Mouse (Mus musculus): ENCODE data around the gene Gm44805. TPM values are rescaled to one million over a fixed set of nuclear protein-coding genes. Genes with fewer than 3 reads are reported as not detected.

The Gm44805 gene
- polyA plus RNA-seq, 1 experiment: not detected

GRCm38 (mm10) chr7:19664955-19665841 is 16.0 kb downstream of the Gm44805 start, which contains the start of gene Clptm1:
TSS of gene Clptm1 (minus strand) at chr7:19665033.
- peak; percentile 3 for TF ChIP-seq MAX (IDR thresholded peaks at IDR 0.05; ENCODE audit: low read depth)
- peak; percentile 74 for TF ChIP-seq POLR2AphosphoS2 (IDR thresholded peaks at IDR 0.05; ENCODE audit: insufficient read length, low read depth)
- TF ChIP-seq POLR2A (IDR thresholded peaks at IDR 0.05; ENCODE audit: insufficient read length, low read depth): peak; percentile 86
- no peak for TF ChIP-seq MYOG (IDR thresholded peaks at IDR 0.05; ENCODE audit: control insufficient read depth in 1 of 3, insufficient read depth in 1 of 3, insufficient read length in 2 of 3, low read depth in 2 of 3)
- no peak for TF ChIP-seq TCF12 (IDR thresholded peaks at IDR 0.05; ENCODE audit: insufficient read depth, poor library complexity, severe bottlenecking)
- H3K27me3 ChIP-seq (ENCODE audit: control insufficient read depth, insufficient read depth, insufficient read length): no peaks in the 10 kb centered on the region
- H3K4me3 ChIP-seq: peak within 1 kb of the TSS; percentile 80
- H3K79me2 ChIP-seq (ENCODE audit: control insufficient read depth, insufficient read depth): peaks cover 42% of the 10 kb centered on the region
- H3K36me3 ChIP-seq (ENCODE audit: control insufficient read depth, insufficient read depth): no peaks in the 10 kb centered on the region
- H3ac ChIP-seq (ENCODE audit: control insufficient read depth, insufficient read length): peak within 1 kb of the TSS; percentile 72
- peak within 1 kb of the TSS; percentile 95 for H3K4me2 ChIP-seq (ENCODE audit: low read depth)

DNA sequence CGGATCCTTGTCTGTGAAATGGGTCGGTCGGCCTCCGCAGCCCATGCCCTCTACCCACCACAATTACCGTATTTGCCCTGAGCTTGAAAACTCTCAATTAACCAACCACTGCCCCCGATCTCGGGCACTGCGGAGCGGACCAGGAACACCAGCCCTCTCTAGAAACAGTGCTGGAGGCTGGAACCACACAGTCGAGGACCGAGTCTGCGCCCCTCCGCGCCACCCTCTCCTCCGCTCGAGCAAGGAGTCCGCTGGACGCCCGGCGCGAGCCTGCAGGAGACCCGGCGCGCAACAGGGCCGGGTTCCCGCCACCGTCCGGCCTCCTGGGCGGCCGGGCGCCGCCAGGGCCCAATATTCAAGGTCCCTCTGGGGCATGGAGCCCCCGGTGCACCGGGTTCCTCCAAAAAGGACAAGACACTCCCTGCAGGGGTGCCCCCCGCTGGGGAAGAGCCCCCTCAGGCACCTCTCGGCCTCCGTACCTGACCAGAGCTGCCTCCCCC is 16.7 kb downstream of the Gm44805 start:
- Histone ChIP-seq H3K4me2 (ENCODE audit: low read depth) (peak overlapping the region; percentile 95), H3K4me3 (peak overlapping the region; percentile 80), H3K27me3 (ENCODE audit: control insufficient read depth, insufficient read depth, insufficient read length) (no peaks in the 10 kb centered on the region), H3K36me3 (ENCODE audit: control insufficient read depth, insufficient read depth) (no peaks in the 10 kb centered on the region), H3ac (ENCODE audit: control insufficient read depth, insufficient read length) (peak overlapping the region; percentile 72), H3K79me2 (ENCODE audit: control insufficient read depth, insufficient read depth) (peaks cover 44% of the 10 kb centered on the region)
- TF ChIP-seq SRF (IDR thresholded peaks at IDR 0.05; ENCODE audit: control insufficient read depth, insufficient read length, low read depth) (no peak), TCF12 (IDR thresholded peaks at IDR 0.05; ENCODE audit: insufficient read depth, poor library complexity, severe bottlenecking) (no peak)

DNA sequence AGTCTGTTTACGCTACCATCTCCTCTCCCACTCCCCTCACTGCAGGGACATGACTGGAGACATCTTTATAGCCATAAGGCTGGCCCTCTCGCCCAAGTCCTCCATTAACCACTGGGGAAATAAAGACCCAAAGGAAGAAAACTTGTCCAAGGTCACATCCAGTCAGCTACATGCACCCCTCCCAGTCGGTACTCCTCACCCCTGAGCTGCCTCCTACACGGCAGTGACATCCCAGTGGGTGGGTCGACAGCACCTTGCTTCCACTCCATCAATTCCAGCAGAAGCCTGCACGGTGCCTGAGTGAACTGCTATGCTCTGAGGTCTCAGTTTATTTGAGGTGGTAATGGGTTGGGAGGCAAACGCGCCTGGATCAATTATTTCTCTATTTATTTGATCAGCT is 17.3 kb downstream of the Gm44805 start:
- TF ChIP-seq CEBPB (IDR thresholded peaks at IDR 0.05; ENCODE audit: insufficient read depth, poor library complexity, severe bottlenecking) (no peak), MYOG (IDR thresholded peaks at IDR 0.05; ENCODE audit: control insufficient read depth in 1 of 3, insufficient read depth in 1 of 3, insufficient read length in 2 of 3, low read depth in 2 of 3) (no peak), USF1 (IDR thresholded peaks at IDR 0.05; ENCODE audit: low read depth) (no peak), E2F4 (IDR thresholded peaks at IDR 0.05; ENCODE audit: insufficient read depth) (no peak), MAX (IDR thresholded peaks at IDR 0.05; ENCODE audit: low read depth) (no peak), TCF12 (IDR thresholded peaks at IDR 0.05; ENCODE audit: insufficient read depth, poor library complexity, severe bottlenecking) (no peak), MYOD1 (IDR thresholded peaks at IDR 0.05; ENCODE audit: control insufficient read depth in 1 of 3, insufficient read length in 2 of 3, low read depth in 2 of 3) (no peak), POLR2AphosphoS2 (IDR thresholded peaks at IDR 0.05; ENCODE audit: insufficient read length, low read depth) (no peak), REST (IDR thresholded peaks at IDR 0.05; ENCODE audit: insufficient read depth, insufficient read length) (no peak), SRF (IDR thresholded peaks at IDR 0.05; ENCODE audit: control insufficient read depth, insufficient read length, low read depth) (no peak), TCF3 (IDR thresholded peaks at IDR 0.05; ENCODE audit: insufficient read length, low read depth) (no peak), POLR2A (IDR thresholded peaks at IDR 0.05; ENCODE audit: insufficient read length, low read depth) (no peak)

GRCm38 (mm10) chr7:19652614-19653013 is 28.6 kb downstream of the Gm44805 start:
- Histone ChIP-seq H3K36me3 (ENCODE audit: control insufficient read depth, insufficient read depth) (no peaks in the 10 kb centered on the region), H3K4me3 (no peak overlapping the region), H3K4me2 (ENCODE audit: low read depth) (no peak overlapping the region), H3K79me2 (ENCODE audit: control insufficient read depth, insufficient read depth) (peaks cover 8% of the 10 kb centered on the region), H3ac (ENCODE audit: control insufficient read depth, insufficient read length) (no peak overlapping the region), H3K27me3 (ENCODE audit: control insufficient read depth, insufficient read depth, insufficient read length) (no peaks in the 10 kb centered on the region)
- TF ChIP-seq MYOD1 (IDR thresholded peaks at IDR 0.05; ENCODE audit: control insufficient read depth in 1 of 3, insufficient read length in 2 of 3, low read depth in 2 of 3): no peak
- no peak for TF ChIP-seq CEBPB (IDR thresholded peaks at IDR 0.05; ENCODE audit: insufficient read depth, poor library complexity, severe bottlenecking)
- no peak for TF ChIP-seq TCF3 (IDR thresholded peaks at IDR 0.05; ENCODE audit: insufficient read length, low read depth)
- no peak for TF ChIP-seq POLR2AphosphoS2 (IDR thresholded peaks at IDR 0.05; ENCODE audit: insufficient read length, low read depth)
- no peak for TF ChIP-seq REST (IDR thresholded peaks at IDR 0.05; ENCODE audit: insufficient read depth, insufficient read length)
- no peak for TF ChIP-seq TCF12 (IDR thresholded peaks at IDR 0.05; ENCODE audit: insufficient read depth, poor library complexity, severe bottlenecking)
- no peak for TF ChIP-seq MYOG (IDR thresholded peaks at IDR 0.05; ENCODE audit: control insufficient read depth in 1 of 3, insufficient read depth in 1 of 3, insufficient read length in 2 of 3, low read depth in 2 of 3)
- no peak for TF ChIP-seq POLR2A (IDR thresholded peaks at IDR 0.05; ENCODE audit: insufficient read length, low read depth)
- TF ChIP-seq E2F4 (IDR thresholded peaks at IDR 0.05; ENCODE audit: insufficient read depth): no peak
- no peak for TF ChIP-seq SRF (IDR thresholded peaks at IDR 0.05; ENCODE audit: control insufficient read depth, insufficient read length, low read depth)
- TF ChIP-seq MAX (IDR thresholded peaks at IDR 0.05; ENCODE audit: low read depth): no peak
- no peak for TF ChIP-seq USF1 (IDR thresholded peaks at IDR 0.05; ENCODE audit: low read depth)

More for the DNA sequence above, 17.3 kb downstream of the Gm44805 start:
- Histone ChIP-seq H3K4me2 (ENCODE audit: low read depth) (peak overlapping the region; percentile 95), H3K36me3 (ENCODE audit: control insufficient read depth, insufficient read depth) (no peaks in the 10 kb centered on the region), H3K4me3 (peak overlapping the region; percentile 80), H3K79me2 (ENCODE audit: control insufficient read depth, insufficient read depth) (peaks cover 46% of the 10 kb centered on the region), H3ac (ENCODE audit: control insufficient read depth, insufficient read length) (peak overlapping the region; percentile 72), H3K27me3 (ENCODE audit: control insufficient read depth, insufficient read depth, insufficient read length) (no peaks in the 10 kb centered on the region)
